Mouse (Mus musculus): ENCODE measurements around the gene Gm16503.
"Not testable (repeated sequence)": the region's sequence is repeated elsewhere in the genome, so short reads cannot be mapped to it uniquely, and the experiment has no call there.

Gene Gm16503

GRCm38 (mm10) chr4:147539918-147540317, at the start of gene Gm16503:
Gene Gm16503, plus strand, starts transcription at chr4:147540218.
- not testable (repeated sequence) for ATAC-seq (ENCODE audit: low TSS enrichment)

- ATAC-seq (ENCODE audit: low TSS enrichment) = not testable (repeated sequence)
These were observed 47.9 kb upstream of the Gm16503 start, which contains the start of gene Zfp982 for GRCm38 (mm10) chr4:147492117-147492516. Gene Zfp982, plus strand, starts transcription at chr4:147492417.

GRCm38 (mm10) chr4:147498772-147499613, 41.0 kb upstream of the Gm16503 start:
- ATAC-seq (ENCODE audit: low TSS enrichment) = not testable (repeated sequence)

- no peak for ATAC-seq (ENCODE audit: low TSS enrichment)
These were observed 30.8 kb upstream of the Gm16503 start for GRCm38 (mm10) chr4:147509174-147509573.

- ATAC-seq (ENCODE audit: low TSS enrichment) = no peak
These were observed 21.0 kb upstream of the Gm16503 start for GRCm38 (mm10) chr4:147518981-147519380.

- no peak for ATAC-seq (ENCODE audit: low TSS enrichment)
These were observed 19.9 kb upstream of the Gm16503 start for GRCm38 (mm10) chr4:147520100-147520499.

GRCm38 (mm10) chr4:147525125-147525524, 14.9 kb upstream of the Gm16503 start:
- ATAC-seq (ENCODE audit: low TSS enrichment) = no peak

- no peak for ATAC-seq (ENCODE audit: low TSS enrichment)
These were observed 9.7 kb upstream of the Gm16503 start for GRCm38 (mm10) chr4:147530366-147530765.

GRCm38 (mm10) chr4:147535916-147536315, 4.1 kb upstream of the Gm16503 start:
- ATAC-seq (ENCODE audit: low TSS enrichment) = not testable (repeated sequence)

GRCm38 (mm10) chr4:147537702-147538101, 2.3 kb upstream of the Gm16503 start:
- ATAC-seq (ENCODE audit: low TSS enrichment) = no peak

- ATAC-seq (ENCODE audit: low TSS enrichment) = no peak
These were observed 1.1 kb downstream of the Gm16503 start for GRCm38 (mm10) chr4:147541105-147541504.

- ATAC-seq (ENCODE audit: low TSS enrichment) = not testable (repeated sequence)
These were observed 13.1 kb downstream of the Gm16503 start, which contains the start of gene Zfp985 for GRCm38 (mm10) chr4:147553071-147553470. Gene Zfp985, plus strand, starts transcription at chr4:147553277.

GRCm38 (mm10) chr4:147554361-147554760, 14.3 kb downstream of the Gm16503 start:
- not testable (repeated sequence) for ATAC-seq (ENCODE audit: low TSS enrichment)

GRCm38 (mm10) chr4:147556921-147557320, 16.9 kb downstream of the Gm16503 start:
- not testable (repeated sequence) for ATAC-seq (ENCODE audit: low TSS enrichment)

- not testable (repeated sequence) for ATAC-seq (ENCODE audit: low TSS enrichment)
These were observed 18.0 kb downstream of the Gm16503 start for GRCm38 (mm10) chr4:147558011-147558410.

GRCm38 (mm10) chr4:147559096-147559495, 19.1 kb downstream of the Gm16503 start:
- ATAC-seq (ENCODE audit: low TSS enrichment) = not testable (repeated sequence)

GRCm38 (mm10) chr4:147565426-147566220, 25.6 kb downstream of the Gm16503 start:
- ATAC-seq (ENCODE audit: low TSS enrichment) = no peak

GRCm38 (mm10) chr4:147571156-147571555, 31.1 kb downstream of the Gm16503 start:
- not testable (repeated sequence) for ATAC-seq (ENCODE audit: low TSS enrichment)

- not testable (repeated sequence) for ATAC-seq (ENCODE audit: low TSS enrichment)
These were observed 39.4 kb downstream of the Gm16503 start for GRCm38 (mm10) chr4:147579371-147579770.

GRCm38 (mm10) chr4:147586511-147587473, 46.8 kb downstream of the Gm16503 start:
- ATAC-seq (ENCODE audit: low TSS enrichment) = no peak

Measured in frontal cortex, adult (tissue).